Mouse (Mus musculus) hindbrain, embryonic 13.5 days (tissue): ENCODE measurements around the gene M1ap. TPM values are rescaled to one million over a fixed set of nuclear protein-coding genes. Genes with fewer than 3 reads are reported as not detected.

ENCODE experiments used
- ATAC-seq: fragments of 200-750 bp; cut with Nextera tagmentation; 2 replicates; pipeline ENCODE4 v1.8.0; 2017; ENCODE audit warnings: moderate TSS enrichment; ENCODE audit not compliant: low FRiP score
- H3K27ac ChIP-seq: fragments of 300-500 bp; sonication (generic); 2 replicates; pipeline ENCODE4 v1.5.1; 2015; ENCODE audit warnings: inconsistent platforms, mild to moderate bottlenecking, moderate library complexity
- H3K27me3 ChIP-seq: fragments of 300-500 bp; sonication (generic); 2 replicates; pipeline ENCODE4 v1.6.1; 2015; ENCODE audit warnings: mild to moderate bottlenecking, inconsistent platforms
- H3K36me3 ChIP-seq: fragments of 300-500 bp; sonication (generic); 2 replicates; pipeline ENCODE4 v1.6.1; 2015; ENCODE audit warnings: mild to moderate bottlenecking, inconsistent platforms
- H3K4me1 ChIP-seq: fragments of 300-500 bp; sonication (generic); replicated peaks from 2 replicates; pipeline ENCODE4 v1.6.1; 2015; ENCODE audit warnings: inconsistent platforms
- H3K4me2 ChIP-seq: fragments of 300-500 bp; sonication (generic); 2 replicates; pipeline ENCODE4 v1.6.1; 2015; ENCODE audit warnings: inconsistent platforms, mild to moderate bottlenecking, moderate library complexity
- H3K4me3 ChIP-seq: fragments of 300-500 bp; sonication (generic); 2 replicates; pipeline ENCODE4 v1.5.1; 2015; ENCODE audit warnings: mild to moderate bottlenecking, inconsistent platforms
- H3K9ac ChIP-seq: fragments of 300-500 bp; sonication (generic); 2 replicates; pipeline ENCODE4 v1.6.1; 2015; ENCODE audit warnings: mild to moderate bottlenecking, inconsistent platforms
- H3K9me3 ChIP-seq: fragments of 300-500 bp; sonication (generic); 2 replicates; pipeline ENCODE4 v1.6.1; 2016; ENCODE audit warnings: inconsistent platforms
- WGBS: fragments of 180-500 bp; shearing (Covaris S2); methylation state at CpG from one replicate; pipeline ENCODE4 v1.1.7; 2015; 5-methylcytosine and 5-hydroxymethylcytosine counted together
- polyA plus RNA-seq: library from polyadenylated mRNA; unstranded; fragments of >200 nt; fragmentation: Nextera tagmentation; extraction: Ambion mirVana; gene quantifications from 2 replicates; pipeline ENCODE4 v1.2.1, GENCODE M21; 2015

The M1ap gene
- polyA plus RNA-seq, 1 experiment from 2014 or later, result not detected

GRCm38 (mm10) chr6:82945750-82946149 lies 952 bp upstream of the M1ap start:
- Histone ChIP-seq H3K4me1 (no peaks in the 10 kb centered on the region), H3K9me3 (no peaks in the 10 kb centered on the region), H3K4me2 (no peak overlapping the region), H3K9ac (no peak overlapping the region), H3K27me3 (0 out of 2 replicates have a peak, but pooled peaks cover 3% of the 10 kb centered on the region), H3K4me3 (no peak overlapping the region), H3K27ac (no peak overlapping the region), H3K36me3 (no peaks in the 10 kb centered on the region)
- ATAC-seq, result no peak
- 50% methylated on average over 6 of the region's 6 CpGs for WGBS

GRCm38 (mm10) chr6:82956553-82957251 lies 10.0 kb downstream of the M1ap start:
- H3K9me3 ChIP-seq, result no peaks in the 10 kb centered on the region
- no peak for ATAC-seq
- H3K4me1 ChIP-seq, result no peaks in the 10 kb centered on the region
- no peak overlapping the region for H3K4me2 ChIP-seq
- H3K27me3 ChIP-seq, result no peaks in the 10 kb centered on the region
- no peak overlapping the region for H3K27ac ChIP-seq
- H3K36me3 ChIP-seq, result no peaks in the 10 kb centered on the region
- no peak overlapping the region for H3K9ac ChIP-seq
- H3K4me3 ChIP-seq, result no peak overlapping the region
- WGBS, result 61% methylated on average over 4 of the region's 4 CpGs

- ATAC-seq, result no peak
- H3K4me1 ChIP-seq, result no peaks in the 10 kb centered on the region
- H3K9ac ChIP-seq, result no peak overlapping the region
- no peak overlapping the region for H3K4me3 ChIP-seq
- H3K9me3 ChIP-seq, result no peaks in the 10 kb centered on the region
- no peaks in the 10 kb centered on the region for H3K27me3 ChIP-seq
- H3K36me3 ChIP-seq, result no peaks in the 10 kb centered on the region
- H3K27ac ChIP-seq, result no peak overlapping the region
- WGBS, result 77% methylated on average over 1 of the region's 1 CpGs
- no peak overlapping the region for H3K4me2 ChIP-seq
Measured at GRCm38 (mm10) chr6:82961664-82962063, 15.0 kb downstream of the M1ap start.

GRCm38 (mm10) chr6:82969249-82970084 lies 22.8 kb downstream of the M1ap start:
- peaks cover 7% of the 10 kb centered on the region for H3K27me3 ChIP-seq
- H3K4me3 ChIP-seq, result no peak overlapping the region
- ATAC-seq, result no peak
- H3K27ac ChIP-seq, result no peak overlapping the region
- 77% methylated on average over 6 of the region's 6 CpGs for WGBS
- no peak overlapping the region for H3K4me2 ChIP-seq
- no peaks in the 10 kb centered on the region for H3K4me1 ChIP-seq
- H3K9me3 ChIP-seq, result no peaks in the 10 kb centered on the region
- H3K36me3 ChIP-seq, result no peaks in the 10 kb centered on the region
- H3K9ac ChIP-seq, result no peak overlapping the region

- H3K36me3 ChIP-seq, result no peaks in the 10 kb centered on the region
- no peaks in the 10 kb centered on the region for H3K9me3 ChIP-seq
- no peak overlapping the region for H3K4me3 ChIP-seq
- peaks cover 7% of the 10 kb centered on the region for H3K27me3 ChIP-seq
- H3K27ac ChIP-seq, result no peak overlapping the region
- no peak overlapping the region for H3K9ac ChIP-seq
- no peak overlapping the region for H3K4me2 ChIP-seq
- WGBS, result 18% methylated on average over 5 of the region's 5 CpGs
- ATAC-seq, result peak; percentile 76
- no peaks in the 10 kb centered on the region for H3K4me1 ChIP-seq
Measured at GRCm38 (mm10) chr6:82971031-82971430, 24.3 kb downstream of the M1ap start.

- Histone ChIP-seq H3K4me3 (no peak overlapping the region), H3K9ac (no peak overlapping the region), H3K4me1 (no peaks in the 10 kb centered on the region), H3K27me3 (0 out of 2 replicates have a peak, but pooled peaks cover 4% of the 10 kb centered on the region), H3K27ac (no peak overlapping the region), H3K9me3 (no peaks in the 10 kb centered on the region), H3K36me3 (no peaks in the 10 kb centered on the region), H3K4me2 (no peak overlapping the region)
- ATAC-seq, result no peak
- 64% methylated on average over 9 of the region's 9 CpGs for WGBS
Measured at GRCm38 (mm10) chr6:82987411-82987971, 40.8 kb downstream of the M1ap start.

- H3K4me2 ChIP-seq, result no peak overlapping the region
- WGBS, result 52% methylated on average over 1 of the region's 1 CpGs
- no peak overlapping the region for H3K9ac ChIP-seq
- H3K27ac ChIP-seq, result no peak overlapping the region
- no peak overlapping the region for H3K4me3 ChIP-seq
- H3K27me3 ChIP-seq, result peaks cover 31% of the 10 kb centered on the region
- no peak for ATAC-seq
- H3K9me3 ChIP-seq, result no peaks in the 10 kb centered on the region
- peaks cover 6% of the 10 kb centered on the region; the same call in 1 of the 2 replicates for H3K4me1 ChIP-seq
- no peaks in the 10 kb centered on the region for H3K36me3 ChIP-seq
Measured at GRCm38 (mm10) chr6:82993696-82994095, 47.0 kb downstream of the M1ap start.

- Histone ChIP-seq H3K27me3 (peaks cover 31% of the 10 kb centered on the region), H3K4me1 (peaks cover 6% of the 10 kb centered on the region; the same call in 1 of the 2 replicates), H3K4me2 (no peak overlapping the region), H3K36me3 (no peaks in the 10 kb centered on the region), H3K9ac (no peak overlapping the region), H3K27ac (no peak overlapping the region), H3K4me3 (no peak overlapping the region), H3K9me3 (no peaks in the 10 kb centered on the region)
- 83% methylated on average over 7 of the region's 7 CpGs for WGBS
- no peak for ATAC-seq
Measured at GRCm38 (mm10) chr6:82994372-82994771, 47.7 kb downstream of the M1ap start.

GRCm38 (mm10) chr6:82996740-82997315 lies 50.1 kb downstream of the M1ap start:
- WGBS, result 15% methylated on average over 11 of the region's 11 CpGs
- H3K4me1 ChIP-seq, result peaks cover 6% of the 10 kb centered on the region; the same call in 1 of the 2 replicates
- ATAC-seq, result peak; percentile 95
- H3K4me3 ChIP-seq, result no peak overlapping the region
- H3K36me3 ChIP-seq, result no peaks in the 10 kb centered on the region
- H3K27me3 ChIP-seq, result peaks cover 27% of the 10 kb centered on the region
- no peaks in the 10 kb centered on the region for H3K9me3 ChIP-seq
- no peak overlapping the region; the same call in 1 of the 2 replicates for H3K9ac ChIP-seq
- peak overlapping the region; percentile 32 for H3K4me2 ChIP-seq
- no peak overlapping the region for H3K27ac ChIP-seq

- Histone ChIP-seq H3K4me3 (no peak overlapping the region), H3K9me3 (no peaks in the 10 kb centered on the region), H3K4me2 (no peak overlapping the region), H3K27ac (no peak overlapping the region), H3K9ac (no peak overlapping the region), H3K36me3 (no peaks in the 10 kb centered on the region), H3K27me3 (peaks cover 27% of the 10 kb centered on the region), H3K4me1 (peaks cover 6% of the 10 kb centered on the region; the same call in 1 of the 2 replicates)
- ATAC-seq, result no peak
- WGBS, result 60% methylated on average over 7 of the region's 7 CpGs
Measured at GRCm38 (mm10) chr6:82997511-82998102, 50.9 kb downstream of the M1ap start.

GRCm38 (mm10) chr6:82998326-82998725 lies 51.6 kb downstream of the M1ap start:
- H3K4me1 ChIP-seq, result peaks cover 6% of the 10 kb centered on the region; the same call in 1 of the 2 replicates
- H3K36me3 ChIP-seq, result no peaks in the 10 kb centered on the region
- 63% methylated on average over 4 of the region's 4 CpGs for WGBS
- no peak overlapping the region for H3K27ac ChIP-seq
- H3K27me3 ChIP-seq, result peaks cover 27% of the 10 kb centered on the region
- H3K9me3 ChIP-seq, result no peaks in the 10 kb centered on the region
- H3K4me3 ChIP-seq, result no peak overlapping the region
- H3K4me2 ChIP-seq, result no peak overlapping the region
- no peak overlapping the region for H3K9ac ChIP-seq
- ATAC-seq, result no peak

- no peak for ATAC-seq
- Histone ChIP-seq H3K27ac (no peak overlapping the region), H3K27me3 (peaks cover 18% of the 10 kb centered on the region), H3K9me3 (no peaks in the 10 kb centered on the region), H3K4me3 (no peak overlapping the region), H3K36me3 (no peaks in the 10 kb centered on the region), H3K4me1 (peaks cover 6% of the 10 kb centered on the region; the same call in 1 of the 2 replicates), H3K4me2 (no peak overlapping the region), H3K9ac (no peak overlapping the region)
- 70% methylated on average over 8 of the region's 8 CpGs for WGBS
Measured at GRCm38 (mm10) chr6:82999986-83000385, 53.3 kb downstream of the M1ap start.
